Mouse (Mus musculus) small intestine, adult 2 months (tissue): ENCODE measurements at regions not wholly inside any gene's neighbourhood (a gene's known extent, or its start where the extent isn't known, plus 50 kb on each side); places are given as distances from the start of the nearest gene placed in this dataset.
A peak's percentile ranks its signal among the peaks of the same experiment; 100 is the strongest.

ENCODE experiments used
- H3K27ac ChIP-seq: fragments of 200-500 bp; 2 replicates; pipeline ENCODE4 v1.5.1; 2012; ENCODE audit warnings: low read depth, low read length, control low read depth, inconsistent platforms; ENCODE audit not compliant: insufficient read depth
- H3K27me3 ChIP-seq: fragments of 200-500 bp; 2 replicates; pipeline ENCODE4 v1.6.1; 2012; ENCODE audit warnings: mild to moderate bottlenecking, moderate library complexity, low read length, inconsistent platforms; ENCODE audit not compliant: control insufficient read depth, insufficient read depth
- H3K36me3 ChIP-seq: fragments of 200-500 bp; 2 replicates; pipeline ENCODE4 v1.6.1; 2012; ENCODE audit warnings: mild to moderate bottlenecking, low read length, control low read depth, inconsistent platforms; ENCODE audit not compliant: control insufficient read depth, insufficient read depth
- H3K4me1 ChIP-seq: fragments of 200-500 bp; 2 replicates; pipeline ENCODE4 v1.6.1; 2012; ENCODE audit warnings: low read length, inconsistent platforms, mixed read lengths; ENCODE audit not compliant: control insufficient read depth, insufficient read depth, insufficient read length
- H3K4me3 ChIP-seq: fragments of 200-500 bp; 2 replicates; pipeline ENCODE4 v1.5.1; 2012; ENCODE audit warnings: low read depth, mild to moderate bottlenecking, control low read depth, inconsistent platforms, low read length, moderate library complexity
- CTCF ChIP-seq: fragments of 200-500 bp; IDR thresholded peaks from 2 replicates; pipeline ENCODE4 v1.5.1; 2012; ENCODE audit warnings: low read depth, mild to moderate bottlenecking, control low read depth, inconsistent platforms, low read length, moderate library complexity, mixed read lengths; ENCODE audit not compliant: insufficient replicate concordance, insufficient read length; ENCODE audit errors: extremely low read depth
- POLR2A ChIP-seq: fragments of 200-500 bp; IDR thresholded peaks from 2 replicates; pipeline ENCODE4 v1.6.1; 2012; ENCODE audit warnings: low read depth, mild to moderate bottlenecking, control low read depth, inconsistent platforms, low read length, moderate library complexity
- WGBS: fragments of 180-500 bp; shearing (Covaris S2); methylation state at CpG from one replicate; pipeline ENCODE4 v1.1.7; 2018; 5-methylcytosine and 5-hydroxymethylcytosine counted together

- H3K36me3 ChIP-seq: no peaks in the 10 kb centered on the region
- peaks cover 7% of the 10 kb centered on the region; the same call in 1 of the 2 replicates for H3K27me3 ChIP-seq
- peaks cover 14% of the 10 kb centered on the region; the same call in 1 of the 2 replicates for H3K4me1 ChIP-seq
- whole genome bisulfite sequencing: 23% methylated on average over 21 of the region's 21 CpGs
- H3K4me3 ChIP-seq: peak overlapping the region; percentile 41
- TF ChIP-seq POLR2A (no peak; the same call in none of the 2 replicates), CTCF (no peak)
- H3K27ac ChIP-seq: peak overlapping the region; percentile 61
These were observed 176.5 kb downstream of the Fam43a start for GRCm38 (mm10) chr16:30775740-30776700.

- 90% methylated on average over 6 of the region's 6 CpGs for WGBS
- Histone ChIP-seq H3K27me3 (peaks cover 7% of the 10 kb centered on the region; the same call in 1 of the 2 replicates), H3K4me3 (no peak overlapping the region), H3K27ac (no peak overlapping the region), H3K36me3 (no peaks in the 10 kb centered on the region), H3K4me1 (peaks cover 14% of the 10 kb centered on the region; the same call in 1 of the 2 replicates)
- TF ChIP-seq CTCF: no peak
- no peak for TF ChIP-seq POLR2A
These were observed 177.9 kb downstream of the Fam43a start for GRCm38 (mm10) chr16:30777416-30777815.

DNA sequence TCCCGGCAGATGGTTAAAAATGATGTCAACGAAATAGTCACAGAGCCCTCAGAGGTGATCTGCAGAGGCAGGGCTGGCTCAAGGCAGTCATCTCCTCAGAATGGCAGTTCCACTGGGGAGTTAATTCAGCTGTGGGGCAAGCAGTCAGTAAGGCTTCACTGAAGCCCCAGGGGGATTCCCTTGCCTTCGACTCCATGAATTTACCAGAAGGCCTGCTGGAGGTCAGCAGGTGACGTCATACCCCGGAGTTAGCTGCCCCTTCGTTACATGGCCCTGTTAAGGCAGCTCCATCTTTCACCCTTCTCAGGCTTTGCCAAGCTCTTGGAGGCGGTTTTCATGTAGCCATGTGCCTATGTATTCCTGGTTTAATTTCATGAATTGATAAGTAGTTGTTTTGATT, 178.6 kb downstream of the Fam43a start:
- TF ChIP-seq POLR2A (no peak), CTCF (no peak)
- Histone ChIP-seq H3K27me3 (peaks cover 7% of the 10 kb centered on the region; the same call in 1 of the 2 replicates), H3K4me3 (no peak overlapping the region), H3K36me3 (no peaks in the 10 kb centered on the region), H3K27ac (no peak overlapping the region), H3K4me1 (peaks cover 14% of the 10 kb centered on the region; the same call in 1 of the 2 replicates)
- WGBS: 87% methylated on average over 7 of the region's 7 CpGs

GRCm38 (mm10) chr16:30778945-30779344, 179.4 kb downstream of the Fam43a start:
- Histone ChIP-seq H3K27me3 (peaks cover 7% of the 10 kb centered on the region; the same call in 1 of the 2 replicates), H3K36me3 (no peaks in the 10 kb centered on the region), H3K27ac (no peak overlapping the region), H3K4me3 (no peak overlapping the region), H3K4me1 (peaks cover 14% of the 10 kb centered on the region; the same call in 1 of the 2 replicates)
- WGBS: 79% methylated on average over 5 of the region's 5 CpGs
- TF ChIP-seq CTCF (no peak), POLR2A (no peak)

DNA sequence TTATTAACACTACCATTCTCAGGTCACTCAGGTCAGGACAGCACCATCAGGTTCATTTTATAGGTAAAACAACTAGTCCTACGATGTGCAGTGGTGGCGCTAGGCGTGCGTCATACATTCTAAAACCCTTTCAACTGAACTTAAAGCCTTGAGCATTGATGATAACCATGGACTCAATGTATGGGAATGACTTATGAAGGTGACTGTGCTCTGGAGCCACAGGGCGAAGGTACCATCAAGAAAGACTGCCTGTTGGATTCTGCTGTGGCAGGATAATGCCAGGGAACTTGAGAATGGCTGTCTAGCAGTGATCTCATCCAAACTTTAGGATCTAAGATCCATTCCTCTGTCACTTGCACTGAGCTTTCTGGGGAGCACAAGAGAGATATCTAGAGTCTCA, 184.7 kb downstream of the Fam43a start:
- 95% methylated on average over 5 of the region's 5 CpGs for WGBS
- H3K36me3 ChIP-seq: no peaks in the 10 kb centered on the region
- no peak overlapping the region for H3K4me3 ChIP-seq
- H3K27me3 ChIP-seq: no peaks in the 10 kb centered on the region
- no peak overlapping the region for H3K27ac ChIP-seq
- H3K4me1 ChIP-seq: no peaks in the 10 kb centered on the region
- TF ChIP-seq POLR2A (no peak), CTCF (no peak)

GRCm38 (mm10) chr16:30784949-30785348, 185.4 kb downstream of the Fam43a start:
- no peak overlapping the region for H3K27ac ChIP-seq
- no peak for TF ChIP-seq POLR2A
- TF ChIP-seq CTCF: no peak
- H3K4me3 ChIP-seq: no peak overlapping the region
- H3K27me3 ChIP-seq: no peaks in the 10 kb centered on the region
- H3K36me3 ChIP-seq: no peaks in the 10 kb centered on the region
- H3K4me1 ChIP-seq: peaks cover 2% of the 10 kb centered on the region; the same call in 1 of the 2 replicates
- 94% methylated on average over 1 of the region's 1 CpGs for WGBS

- Histone ChIP-seq H3K27ac (no peak overlapping the region), H3K4me3 (no peak overlapping the region), H3K27me3 (no peaks in the 10 kb centered on the region), H3K4me1 (peaks cover 11% of the 10 kb centered on the region; the same call in 1 of the 2 replicates), H3K36me3 (no peaks in the 10 kb centered on the region)
- TF ChIP-seq POLR2A: no peak
- WGBS: 78% methylated on average over 3 of the region's 3 CpGs
These were observed 186.5 kb downstream of the Fam43a start for GRCm38 (mm10) chr16:30786060-30786459.
